Mouse (Mus musculus): ENCODE data around the gene Pten. TPM values are rescaled to one million over a fixed set of nuclear protein-coding genes. Genes with fewer than 3 reads are reported as not detected.

The Pten gene
- polyA plus RNA-seq, 1 experiment from 2014 or later = 13.2 TPM

- Histone ChIP-seq H3K4me2 (replicated peaks; ENCODE audit: low read depth) (no peak overlapping the region), H3K4me1 (replicated peaks; ENCODE audit: control insufficient read depth, insufficient read depth, low read length) (no peaks in the 10 kb centered on the region), H3K9me3 (ENCODE audit: control insufficient read depth) (no peaks in the 10 kb centered on the region), H3K4me3 (ENCODE audit: low read depth, low read length) (no peak overlapping the region), H3K36me3 (ENCODE audit: control insufficient read depth, insufficient read depth) (no peaks in the 10 kb centered on the region), H3K27me3 (replicated peaks; ENCODE audit: control insufficient read depth, insufficient read depth, low read length) (0 out of 2 replicates have a peak, but pooled peaks cover 12% of the 10 kb centered on the region), H3K27ac (ENCODE audit: low read depth, low read length) (no peak overlapping the region), H3K9ac (ENCODE audit: low read depth, low read length) (no peak overlapping the region)
- TF ChIP-seq CTCF (IDR thresholded peaks at IDR 0.05; ENCODE audit: low read depth) = no peak
- ATAC-seq = no peak
- 93% methylated on average over 4 of the region's 4 CpGs for WGBS
Measured at GRCm38 (mm10) chr19:32729785-32730184, 27.5 kb upstream of the Pten start.

DNA sequence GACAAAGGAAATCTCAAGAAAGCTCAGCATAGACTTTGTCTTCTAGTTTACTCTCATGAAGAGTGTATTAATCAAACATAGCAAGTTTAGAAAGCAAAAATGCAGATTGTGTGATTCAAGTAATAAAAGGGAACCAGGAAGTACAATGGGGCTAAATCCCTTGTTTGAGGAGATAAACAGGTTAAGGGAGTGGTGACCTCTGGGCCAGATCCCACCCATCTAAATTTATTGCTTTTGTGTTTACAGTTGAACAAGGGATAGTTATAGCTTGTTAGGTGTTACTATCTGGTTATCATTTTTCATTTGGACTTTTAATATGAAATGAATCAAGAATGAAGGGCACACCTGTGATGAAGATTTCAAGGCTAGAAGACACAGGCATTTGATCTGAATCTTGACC lies 24.4 kb upstream of the Pten start:
- Histone ChIP-seq H3K9ac (ENCODE audit: low read depth, low read length) (no peak overlapping the region), H3K4me3 (ENCODE audit: low read depth, low read length) (no peak overlapping the region), H3K4me1 (replicated peaks; ENCODE audit: control insufficient read depth, insufficient read depth, low read length) (no peaks in the 10 kb centered on the region), H3K9me3 (ENCODE audit: control insufficient read depth) (no peaks in the 10 kb centered on the region), H3K27me3 (replicated peaks; ENCODE audit: control insufficient read depth, insufficient read depth, low read length) (no peaks in the 10 kb centered on the region), H3K27ac (ENCODE audit: low read depth, low read length) (no peak overlapping the region), H3K4me2 (replicated peaks; ENCODE audit: low read depth) (no peak overlapping the region), H3K36me3 (ENCODE audit: control insufficient read depth, insufficient read depth) (no peaks in the 10 kb centered on the region)
- no peak for TF ChIP-seq CTCF (IDR thresholded peaks at IDR 0.05; ENCODE audit: low read depth)
- no peak for ATAC-seq

- Histone ChIP-seq H3K36me3 (ENCODE audit: control insufficient read depth, insufficient read depth) (no peaks in the 10 kb centered on the region), H3K4me1 (replicated peaks; ENCODE audit: control insufficient read depth, insufficient read depth, low read length) (no peaks in the 10 kb centered on the region), H3K27ac (ENCODE audit: low read depth, low read length) (no peak overlapping the region), H3K27me3 (replicated peaks; ENCODE audit: control insufficient read depth, insufficient read depth, low read length) (no peaks in the 10 kb centered on the region), H3K9ac (ENCODE audit: low read depth, low read length) (no peak overlapping the region), H3K4me3 (ENCODE audit: low read depth, low read length) (no peak overlapping the region), H3K4me2 (replicated peaks; ENCODE audit: low read depth) (no peak overlapping the region), H3K9me3 (ENCODE audit: control insufficient read depth) (no peaks in the 10 kb centered on the region)
- WGBS = 70% methylated on average over 7 of the region's 7 CpGs
- ATAC-seq = peak; percentile 61; the same call in 1 of the 2 replicates
- no peak for TF ChIP-seq CTCF (IDR thresholded peaks at IDR 0.05; ENCODE audit: low read depth)
Measured at GRCm38 (mm10) chr19:32737844-32738243, 19.5 kb upstream of the Pten start.

DNA sequence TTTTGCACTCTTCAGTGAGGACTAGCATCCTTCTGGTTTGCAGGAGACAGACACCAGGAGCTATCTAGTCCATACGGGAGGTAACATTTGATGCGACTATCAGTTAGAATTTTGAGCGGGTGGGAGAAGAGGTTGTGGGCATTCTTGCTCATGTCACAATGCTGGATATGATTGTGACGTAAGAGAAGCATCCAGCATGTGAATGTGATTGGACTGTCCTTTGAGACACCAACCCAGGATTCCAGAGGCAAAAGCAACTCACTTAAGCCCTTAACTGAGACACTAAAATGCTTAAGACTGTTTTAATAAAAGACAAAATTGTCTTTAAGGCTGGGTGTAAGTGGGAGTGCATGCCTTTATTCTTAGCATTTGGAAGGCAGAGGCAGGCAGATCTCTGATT lies 17.6 kb upstream of the Pten start, which contains the start of gene Atad1:
Atad1 (minus strand) TSS at position 101 of the 400 bp plus-strand sequence.
- Histone ChIP-seq H3K36me3 (ENCODE audit: control insufficient read depth, insufficient read depth) (no peaks in the 10 kb centered on the region), H3K9me3 (ENCODE audit: control insufficient read depth) (no peaks in the 10 kb centered on the region), H3K4me1 (replicated peaks; ENCODE audit: control insufficient read depth, insufficient read depth, low read length) (no peaks in the 10 kb centered on the region), H3K27ac (ENCODE audit: low read depth, low read length) (no peak within 1 kb of the TSS), H3K4me2 (replicated peaks; ENCODE audit: low read depth) (no peak within 1 kb of the TSS), H3K4me3 (ENCODE audit: low read depth, low read length) (no peak within 1 kb of the TSS), H3K27me3 (replicated peaks; ENCODE audit: control insufficient read depth, insufficient read depth, low read length) (no peaks in the 10 kb centered on the region), H3K9ac (ENCODE audit: low read depth, low read length) (no peak within 1 kb of the TSS)
- no peak for ATAC-seq
- WGBS = 93% methylated on average over 4 of the region's 4 CpGs
- TF ChIP-seq CTCF (IDR thresholded peaks at IDR 0.05; ENCODE audit: low read depth) = no peak

DNA sequence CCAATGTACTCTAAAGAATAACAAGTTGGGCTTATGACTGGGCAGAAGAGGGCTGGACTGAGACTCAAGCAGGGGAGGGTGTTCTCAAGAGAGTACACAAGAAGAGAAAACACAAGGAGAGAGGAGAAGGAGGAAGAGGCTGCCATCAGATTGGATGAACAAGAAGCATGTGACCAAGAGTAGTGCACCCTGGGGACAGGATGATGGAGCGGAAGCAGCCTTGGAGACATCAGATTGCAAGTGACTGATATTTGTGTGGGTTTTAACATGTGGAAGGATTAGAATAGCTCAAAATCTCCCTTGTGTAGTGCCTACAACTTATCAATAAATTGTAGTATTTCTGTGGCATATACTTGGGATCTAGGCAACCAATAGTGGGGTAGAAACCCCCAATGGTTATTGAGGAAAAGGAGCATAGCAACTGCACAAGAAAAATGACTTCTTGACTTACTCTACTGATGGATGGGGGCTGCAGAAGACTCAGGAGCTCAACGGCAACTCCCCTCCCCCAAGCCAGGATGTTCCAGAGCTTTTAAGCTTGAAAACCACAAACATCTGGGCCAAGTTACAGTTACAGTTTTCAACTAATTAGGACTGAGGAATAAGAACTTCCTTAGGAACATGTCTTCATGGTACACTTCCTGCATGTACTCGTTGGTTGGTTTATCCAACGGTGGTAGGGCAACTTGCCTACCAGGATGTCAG lies 16.5 kb upstream of the Pten start:
- no peak for TF ChIP-seq CTCF (IDR thresholded peaks at IDR 0.05; ENCODE audit: low read depth)
- Histone ChIP-seq H3K27ac (ENCODE audit: low read depth, low read length) (no peak overlapping the region), H3K9me3 (ENCODE audit: control insufficient read depth) (no peaks in the 10 kb centered on the region), H3K9ac (ENCODE audit: low read depth, low read length) (no peak overlapping the region), H3K4me3 (ENCODE audit: low read depth, low read length) (no peak overlapping the region), H3K4me2 (replicated peaks; ENCODE audit: low read depth) (no peak overlapping the region), H3K4me1 (replicated peaks; ENCODE audit: control insufficient read depth, insufficient read depth, low read length) (no peaks in the 10 kb centered on the region), H3K36me3 (ENCODE audit: control insufficient read depth, insufficient read depth) (no peaks in the 10 kb centered on the region), H3K27me3 (replicated peaks; ENCODE audit: control insufficient read depth, insufficient read depth, low read length) (no peaks in the 10 kb centered on the region)
- 87% methylated on average over 4 of the region's 4 CpGs for WGBS
- no peak for ATAC-seq

- 33% methylated on average over 6 of the region's 6 CpGs for WGBS
Measured at GRCm38 (mm10) chr19:32749425-32749824, 7.9 kb upstream of the Pten start.

More at GRCm38 (mm10) chr19:32749425-32749824, 7.9 kb upstream of the Pten start:
- no peak overlapping the region for H3K9ac ChIP-seq (ENCODE audit: low read depth, low read length)
- peak; percentile 75 for TF ChIP-seq CTCF (IDR thresholded peaks at IDR 0.05; ENCODE audit: low read depth)
- no peak overlapping the region for H3K4me2 ChIP-seq (replicated peaks; ENCODE audit: low read depth)
- no peaks in the 10 kb centered on the region for H3K9me3 ChIP-seq (ENCODE audit: control insufficient read depth)
- H3K36me3 ChIP-seq (ENCODE audit: control insufficient read depth, insufficient read depth) = no peaks in the 10 kb centered on the region
- ATAC-seq = no peak
- no peak overlapping the region for H3K27ac ChIP-seq (ENCODE audit: low read depth, low read length)
- H3K4me3 ChIP-seq (ENCODE audit: low read depth, low read length) = no peak overlapping the region
- H3K27me3 ChIP-seq (replicated peaks; ENCODE audit: control insufficient read depth, insufficient read depth, low read length) = no peaks in the 10 kb centered on the region
- H3K4me1 ChIP-seq (replicated peaks; ENCODE audit: control insufficient read depth, insufficient read depth, low read length) = no peaks in the 10 kb centered on the region

Measured in intestine, postnatal 0 days (tissue).